Mouse (Mus musculus) hindbrain, embryonic 11.5 days (tissue): ENCODE measurements around the gene Pgm5. TPM values are rescaled to one million over a fixed set of nuclear protein-coding genes. Genes with fewer than 3 reads are reported as not detected.

Experiments used
- ATAC-seq: fragments of 200-750 bp; cut with Nextera tagmentation; 2 replicates; pipeline ENCODE4 v1.8.0; 2017; ENCODE audit warnings: mild to moderate bottlenecking, moderate TSS enrichment, moderate library complexity; ENCODE audit not compliant: low FRiP score
- DNase-seq: peaks from one replicate; pipeline ENCODE4 v3.0.0-alpha.2; 2015; ENCODE audit warnings: low spot score
- H3K27ac ChIP-seq: fragments of 300-500 bp; sonication (generic); 2 replicates; pipeline ENCODE4 v1.5.1; 2014; ENCODE audit warnings: mild to moderate bottlenecking, low read depth, low read length
- H3K27me3 ChIP-seq: fragments of 300-500 bp; sonication (generic); 2 replicates; pipeline ENCODE4 v1.6.1; 2014; ENCODE audit warnings: mild to moderate bottlenecking, low read length, moderate library complexity, mixed read lengths; ENCODE audit not compliant: control insufficient read depth, insufficient read depth
- H3K36me3 ChIP-seq: fragments of 300-500 bp; sonication (generic); 2 replicates; pipeline ENCODE4 v1.6.1; 2014; ENCODE audit warnings: mild to moderate bottlenecking, low read length, moderate library complexity, mixed read lengths; ENCODE audit not compliant: control insufficient read depth, insufficient read depth
- H3K4me1 ChIP-seq: fragments of 300-500 bp; sonication (generic); replicated peaks from 2 replicates; pipeline ENCODE4 v1.6.1; 2014; ENCODE audit warnings: low read length, mixed read lengths; ENCODE audit not compliant: control insufficient read depth, insufficient read depth
- H3K4me2 ChIP-seq: fragments of 300-500 bp; sonication (generic); replicated peaks from 2 replicates; pipeline ENCODE4 v1.6.1; 2014; ENCODE audit warnings: mild to moderate bottlenecking, low read depth, low read length
- H3K4me3 ChIP-seq: fragments of 300-500 bp; sonication (generic); 2 replicates; pipeline ENCODE4 v1.5.1; 2014; ENCODE audit warnings: low read depth, low read length
- H3K9ac ChIP-seq: fragments of 300-500 bp; sonication (generic); 2 replicates; pipeline ENCODE4 v1.6.1; 2014; ENCODE audit warnings: low read depth, low read length
- H3K9me3 ChIP-seq: fragments of 300-500 bp; sonication (generic); 2 replicates; pipeline ENCODE4 v1.6.1; 2016; ENCODE audit warnings: low read length; ENCODE audit not compliant: control insufficient read depth
- WGBS: fragments of 180-500 bp; shearing (Covaris S2); extraction: QIAGEN DNeasy Blood & Tissue Kit; methylation state at CpG from one replicate; pipeline ENCODE4 v1.1.7; 2014; 5-methylcytosine and 5-hydroxymethylcytosine counted together
- polyA plus RNA-seq: library from polyadenylated mRNA; unstranded; fragments of >200 nt; fragmentation: Nextera tagmentation; extraction: Ambion mirVana; gene quantifications from 2 replicates; pipeline ENCODE4 v1.2.1, GENCODE M21; 2014

Gene Pgm5
- polyA plus RNA-seq, 1 experiment from 2014 or later = 1.2 TPM

GRCm38 (mm10) chr19:24652342-24653019, 209.2 kb downstream of the Pgm5 start:
- Histone ChIP-seq H3K4me3 (no peak overlapping the region), H3K4me1 (no peaks in the 10 kb centered on the region), H3K9ac (no peak overlapping the region), H3K9me3 (no peaks in the 10 kb centered on the region), H3K4me2 (no peak overlapping the region), H3K27ac (no peak overlapping the region), H3K27me3 (no peaks in the 10 kb centered on the region; the same call in 1 of the 2 replicates), H3K36me3 (no peaks in the 10 kb centered on the region)
- WGBS = 46% methylated on average over 6 of the region's 6 CpGs
- ATAC-seq (no peak), DNase-seq (no peak)

- no peak for ATAC-seq
- Histone ChIP-seq H3K4me3 (no peak overlapping the region), H3K36me3 (no peaks in the 10 kb centered on the region), H3K27me3 (no peaks in the 10 kb centered on the region; the same call in 1 of the 2 replicates), H3K9ac (no peak overlapping the region), H3K27ac (no peak overlapping the region), H3K4me2 (no peak overlapping the region), H3K4me1 (no peaks in the 10 kb centered on the region), H3K9me3 (no peaks in the 10 kb centered on the region)
- DNase-seq = no peak
- WGBS = 56% methylated on average over 2 of the region's 2 CpGs
Measured at GRCm38 (mm10) chr19:24651595-24651994, 210.1 kb downstream of the Pgm5 start.

GRCm38 (mm10) chr19:24650428-24650827, 211.2 kb downstream of the Pgm5 start:
- Histone ChIP-seq H3K27me3 (no peaks in the 10 kb centered on the region; the same call in 1 of the 2 replicates), H3K27ac (no peak overlapping the region), H3K9me3 (no peaks in the 10 kb centered on the region), H3K4me3 (no peak overlapping the region), H3K4me2 (no peak overlapping the region), H3K36me3 (no peaks in the 10 kb centered on the region), H3K9ac (no peak overlapping the region), H3K4me1 (no peaks in the 10 kb centered on the region)
- 75% methylated on average over 8 of the region's 8 CpGs for WGBS
- no peak for DNase-seq
- no peak for ATAC-seq

GRCm38 (mm10) chr19:24648016-24648415, 213.6 kb downstream of the Pgm5 start:
- ATAC-seq (no peak), DNase-seq (no peak)
- Histone ChIP-seq H3K9me3 (no peaks in the 10 kb centered on the region), H3K27me3 (no peaks in the 10 kb centered on the region), H3K36me3 (no peaks in the 10 kb centered on the region), H3K4me2 (no peak overlapping the region), H3K4me3 (no peak overlapping the region), H3K27ac (no peak overlapping the region), H3K4me1 (no peaks in the 10 kb centered on the region), H3K9ac (no peak overlapping the region)
- 78% methylated on average over 8 of the region's 8 CpGs for WGBS

- no peak for ATAC-seq
- Histone ChIP-seq H3K36me3 (no peaks in the 10 kb centered on the region), H3K4me2 (no peak overlapping the region), H3K27me3 (no peaks in the 10 kb centered on the region), H3K9me3 (no peaks in the 10 kb centered on the region), H3K4me3 (no peak overlapping the region), H3K9ac (no peak overlapping the region), H3K27ac (no peak overlapping the region), H3K4me1 (no peaks in the 10 kb centered on the region)
- no peak for DNase-seq
- 81% methylated on average over 8 of the region's 8 CpGs for WGBS
Measured at GRCm38 (mm10) chr19:24646162-24646829, 215.4 kb downstream of the Pgm5 start.

GRCm38 (mm10) chr19:24644971-24645370, 216.7 kb downstream of the Pgm5 start:
- no peak for ATAC-seq
- Histone ChIP-seq H3K27me3 (no peaks in the 10 kb centered on the region), H3K36me3 (no peaks in the 10 kb centered on the region), H3K4me1 (no peaks in the 10 kb centered on the region), H3K4me2 (no peak overlapping the region), H3K27ac (no peak overlapping the region), H3K4me3 (no peak overlapping the region), H3K9ac (no peak overlapping the region), H3K9me3 (no peaks in the 10 kb centered on the region)
- 73% methylated on average over 10 of the region's 10 CpGs for WGBS
- DNase-seq = no peak

GRCm38 (mm10) chr19:24640982-24641381, 220.7 kb downstream of the Pgm5 start:
- no peak overlapping the region for H3K4me3 ChIP-seq
- H3K4me1 ChIP-seq = no peaks in the 10 kb centered on the region

GRCm38 (mm10) chr19:24637988-24638387, 223.7 kb downstream of the Pgm5 start:
- Histone ChIP-seq H3K4me3 (no peak overlapping the region), H3K27me3 (no peaks in the 10 kb centered on the region), H3K27ac (no peak overlapping the region), H3K36me3 (no peaks in the 10 kb centered on the region), H3K9me3 (no peaks in the 10 kb centered on the region), H3K9ac (no peak overlapping the region), H3K4me2 (no peak overlapping the region), H3K4me1 (no peaks in the 10 kb centered on the region)
- DNase-seq (no peak), ATAC-seq (no peak)
- WGBS = 95% methylated on average over 6 of the region's 6 CpGs

More at GRCm38 (mm10) chr19:24640982-24641381, 220.7 kb downstream of the Pgm5 start:
- Histone ChIP-seq H3K9me3 (no peaks in the 10 kb centered on the region), H3K27me3 (no peaks in the 10 kb centered on the region), H3K36me3 (no peaks in the 10 kb centered on the region), H3K9ac (no peak overlapping the region), H3K27ac (no peak overlapping the region), H3K4me2 (no peak overlapping the region)
- DNase-seq (no peak), ATAC-seq (no peak)
- 86% methylated on average over 6 of the region's 6 CpGs for WGBS

- Histone ChIP-seq H3K27ac (no peak overlapping the region), H3K4me3 (no peak overlapping the region), H3K36me3 (no peaks in the 10 kb centered on the region), H3K4me2 (no peak overlapping the region), H3K4me1 (no peaks in the 10 kb centered on the region), H3K27me3 (no peaks in the 10 kb centered on the region), H3K9ac (no peak overlapping the region), H3K9me3 (no peaks in the 10 kb centered on the region)
- ATAC-seq (no peak), DNase-seq (no peak)
- 87% methylated on average over 10 of the region's 10 CpGs for WGBS
Measured at GRCm38 (mm10) chr19:24636616-24637015, 225.0 kb downstream of the Pgm5 start.
